Mouse (Mus musculus): ENCODE measurements around the gene Olfr103.

- TF ChIP-seq CTCF (IDR thresholded peaks at IDR 0.05; ENCODE audit: low read depth) (no peak), EP300 (optimal IDR thresholded peaks at IDR 0.05) (no peak)
Measured at GRCm38 (mm10) chr17:37304213-37304612, 35.3 kb downstream of the Olfr103 start, which contains the start of gene Olfr101.
